Mouse (Mus musculus): ENCODE measurements at regions not wholly inside any gene's neighbourhood (a gene's known extent, or its start where the extent isn't known, plus 50 kb on each side); places are given as distances from the start of the nearest gene placed in this dataset.

GRCm38 (mm10) chr8:30682169-30682568 lies 2746.3 kb upstream of the 5930422O12Rik start:
- no peak for TF ChIP-seq CTCF (IDR thresholded peaks at IDR 0.05; ENCODE audit: low read depth)
- no peak for TF ChIP-seq EP300 (IDR thresholded peaks at IDR 0.05; ENCODE audit: low read depth)

Measured in heart, postnatal 0 days (tissue).